9 mouse cellular contexts compared by ENCODE assay signal in the genomic region with DNA sequence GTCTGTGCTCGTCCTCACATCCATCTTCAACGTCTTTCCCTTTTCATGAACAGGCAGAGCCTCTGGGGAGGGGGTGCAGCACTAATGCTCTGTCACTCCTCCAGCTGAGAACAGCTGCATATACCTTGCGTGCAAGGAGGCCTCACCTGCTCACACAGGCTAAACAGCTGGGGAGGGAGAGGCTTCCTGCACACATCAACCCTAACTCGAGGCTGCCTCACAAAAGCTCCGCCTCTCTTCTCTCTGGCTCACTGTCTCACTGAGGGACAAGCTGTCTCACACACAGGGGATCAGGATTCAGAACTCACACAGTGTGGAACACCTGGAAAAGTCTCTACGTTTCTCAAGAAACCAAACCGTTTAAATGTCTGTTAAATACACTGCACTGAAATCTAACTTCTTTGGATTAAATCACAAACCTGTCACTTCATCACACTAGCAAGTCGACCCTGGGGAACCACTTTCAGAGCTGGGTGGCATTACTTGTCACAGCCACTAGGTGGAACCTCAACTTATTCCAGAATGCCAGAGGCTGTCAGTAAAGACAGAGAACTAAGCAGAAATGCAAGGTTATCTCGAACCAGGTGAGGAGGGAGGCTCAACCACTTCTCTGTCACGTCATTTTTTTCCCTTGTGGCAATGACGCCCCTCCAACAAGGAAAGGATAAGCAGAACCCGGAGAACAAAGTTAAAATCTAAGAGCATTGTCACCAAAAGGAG.
DNase-seq lines count a peak whose midpoint lies in the region; ATAC-seq and TF ChIP-seq lines count a peak whose summit lies in the region.
"Had no signal": no experiment of that assay in that cellular context is flagged by ENCODE, and none has a peak within 500 bp of the region (broad histone marks: within the 10 kb centered on the region; RNA-seq: fewer than 3 reads in every experiment).

No protein-coding gene starts in this region.

- H3K9ac ChIP-seq in embryonic facial prominence, embryonic 14.5 days (ENCODE audit: low read depth, low read length): no peak overlapping the region
- H3K9ac ChIP-seq in hindbrain, embryonic 13.5 days: peak overlapping the region; percentile 26; the same call in 1 of the 2 replicates
- H3K9ac ChIP-seq in stomach, embryonic 14.5 days (replicated peaks; ENCODE audit: low read depth, low read length): no peak overlapping the region
- H3K9ac ChIP-seq: limb, embryonic 15.5 days had no signal

- H3K4me1 ChIP-seq in E14TG2a.4 (replicated peaks; ENCODE audit: low read depth, low read length): peaks cover 47% of the 10 kb centered on the region
- no peaks in the 10 kb centered on the region; the same call in 1 of the 2 replicates for H3K4me1 ChIP-seq in embryonic facial prominence, embryonic 14.5 days (ENCODE audit: control insufficient read depth, insufficient read depth, low read length)
- H3K4me1 ChIP-seq in hindbrain, embryonic 13.5 days (replicated peaks): peaks cover 60% of the 10 kb centered on the region
- no peaks in the 10 kb centered on the region for H3K4me1 ChIP-seq in stomach, embryonic 14.5 days (ENCODE audit: control insufficient read depth, insufficient read depth, low read length)
- H3K4me1 ChIP-seq: limb, embryonic 15.5 days had no signal

- H3K27me3 ChIP-seq in E14TG2a.4 (ENCODE audit: insufficient read depth, low read length): 0 out of 2 replicates have a peak, but pooled peaks cover 6% of the 10 kb centered on the region
- H3K27me3 ChIP-seq in embryonic facial prominence, embryonic 14.5 days (replicated peaks; ENCODE audit: control insufficient read depth, insufficient read depth, low read length): no peaks in the 10 kb centered on the region
- H3K27me3 ChIP-seq in hindbrain, embryonic 13.5 days: no peaks in the 10 kb centered on the region
- H3K27me3 ChIP-seq in stomach, embryonic 14.5 days (ENCODE audit: control insufficient read depth, insufficient read depth, low read length): no peaks in the 10 kb centered on the region
- H3K27me3 ChIP-seq: limb, embryonic 15.5 days had no signal

- peak; percentile 71 for ATAC-seq in embryonic facial prominence, embryonic 14.5 days (ENCODE audit: low read depth)
- peak; percentile 53 for ATAC-seq in hindbrain, embryonic 13.5 days (ENCODE audit: low FRiP score)
- ATAC-seq in megakaryocyte progenitor cell, adult 5-6 weeks (replicated peaks; ENCODE audit: poor library complexity): peak; percentile 84
- ATAC-seq in stomach, embryonic 14.5 days (ENCODE audit: insufficient number of reproducible peaks, insufficient read depth, low FRiP score, low read depth): peak; percentile 20; the same call in 1 of the 2 replicates

- H3K36me3 ChIP-seq in E14TG2a.4 (ENCODE audit: insufficient read depth, low read length): no peaks in the 10 kb centered on the region
- no peaks in the 10 kb centered on the region for H3K36me3 ChIP-seq in embryonic facial prominence, embryonic 14.5 days (ENCODE audit: control insufficient read depth, insufficient read depth, low read length)
- no peaks in the 10 kb centered on the region for H3K36me3 ChIP-seq in hindbrain, embryonic 13.5 days
- H3K36me3 ChIP-seq in stomach, embryonic 14.5 days (ENCODE audit: control insufficient read depth, insufficient read depth, low read length): no peaks in the 10 kb centered on the region
- H3K36me3 ChIP-seq: limb, embryonic 15.5 days had no signal

- no peak overlapping the region for H3K4me3 ChIP-seq in E14TG2a.4 (replicated peaks; ENCODE audit: low read length)
- no peak overlapping the region for H3K4me3 ChIP-seq in embryonic facial prominence, embryonic 14.5 days (ENCODE audit: low read depth, low read length)
- H3K4me3 ChIP-seq in hindbrain, embryonic 13.5 days: peak overlapping the region; percentile 1; the same call in 1 of the 2 replicates
- no peak overlapping the region for H3K4me3 ChIP-seq in stomach, embryonic 14.5 days (ENCODE audit: low read depth, low read length)
- H3K4me3 ChIP-seq: limb, embryonic 15.5 days had no signal

- peak; percentile 60 for DNase-seq in adrenal gland, postnatal 14 days
- DNase-seq in embryonic facial prominence, embryonic 14.5 days (ENCODE audit: low spot score): peak; percentile 70
- peak; percentile 52 to 59 for DNase-seq in layer of hippocampus, postnatal 10 days (ENCODE audit: low spot score in 2 of 2)
- no peak for DNase-seq in urinary bladder, postnatal 10 days (ENCODE audit: low spot score)

- TF ChIP-seq CTCF in E14TG2a.4 (conservative IDR thresholded peaks at IDR 0.05; ENCODE audit: low read length): peak; percentile 77

- H3K9me3 ChIP-seq in E14TG2a.4 (ENCODE audit: low read length): no peaks in the 10 kb centered on the region
- no peaks in the 10 kb centered on the region for H3K9me3 ChIP-seq in embryonic facial prominence, embryonic 14.5 days (ENCODE audit: control insufficient read depth, low read length)
- no peaks in the 10 kb centered on the region for H3K9me3 ChIP-seq in hindbrain, embryonic 13.5 days
- H3K9me3 ChIP-seq in stomach, embryonic 14.5 days (ENCODE audit: control insufficient read depth, low read depth, low read length): no peaks in the 10 kb centered on the region
- H3K9me3 ChIP-seq: limb, embryonic 15.5 days had no signal

- no peak overlapping the region for H3K4me2 ChIP-seq in embryonic facial prominence, embryonic 14.5 days (ENCODE audit: low read depth, low read length)
- H3K4me2 ChIP-seq in hindbrain, embryonic 13.5 days: peak overlapping the region; percentile 23
- no peak overlapping the region for H3K4me2 ChIP-seq in stomach, embryonic 14.5 days (replicated peaks; ENCODE audit: low read depth, low read length)
- H3K4me2 ChIP-seq: limb, embryonic 15.5 days had no signal

- H3K27ac ChIP-seq in embryonic facial prominence, embryonic 14.5 days (replicated peaks; ENCODE audit: low read depth, low read length): no peak overlapping the region
- H3K27ac ChIP-seq in hindbrain, embryonic 13.5 days: 0 out of 2 replicates have a peak overlapping the region, but pooled peaks have one; percentile 23
- H3K27ac ChIP-seq in stomach, embryonic 14.5 days (ENCODE audit: low read length): no peak overlapping the region
- H3K27ac ChIP-seq: limb, embryonic 15.5 days had no signal

- WGBS in embryonic facial prominence, embryonic 14.5 days: 22% methylated on average over 12 of the region's 12 CpGs
- 14% methylated on average over 12 of the region's 12 CpGs for WGBS in hindbrain, embryonic 13.5 days
- WGBS in stomach, embryonic 14.5 days: 25% methylated on average over 12 of the region's 12 CpGs

Comparison
In these comparisons a context has a peak if more than half of its experiments do, and no peak if none do; other contexts are left out.
1. ATAC-seq: peak in every context shown above with its lines; median percentile 84 in megakaryocyte progenitor cell, adult 5-6 weeks; 71 in embryonic facial prominence, embryonic 14.5 days; 53 in hindbrain, embryonic 13.5 days; 20 in stomach, embryonic 14.5 days.